Mouse (Mus musculus): Measurements from ENCODE around the gene Acer3. TPM values are rescaled to one million over a fixed set of nuclear protein-coding genes. Genes with fewer than 3 reads are reported as not detected.

Acer3 gene
- polyA plus RNA-seq, 1 experiment, result 22.0 TPM

DNA sequence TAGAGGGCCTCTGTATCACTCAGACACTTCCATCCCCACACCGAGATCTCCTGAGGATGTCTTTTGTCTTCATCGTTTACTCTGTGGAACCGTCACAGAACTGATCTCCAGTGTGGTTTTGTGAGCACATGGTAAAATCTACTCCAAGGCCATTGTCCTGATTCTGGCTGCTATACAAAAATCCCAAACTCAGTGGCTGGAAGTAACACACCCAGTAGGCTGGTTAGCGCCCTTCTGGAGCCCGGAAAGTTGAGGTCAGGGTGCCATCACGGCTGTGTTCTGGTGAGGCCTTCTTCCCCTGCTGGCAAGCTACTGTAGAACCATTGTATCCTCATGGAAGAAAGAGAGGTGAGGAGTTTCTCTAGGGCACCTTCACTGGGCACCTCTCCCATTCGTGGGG, 5.0 kb upstream of the Acer3 start:
- H3K4me1 ChIP-seq (ENCODE audit: control insufficient read depth, insufficient read depth, low read length), result peaks cover 17% of the 10 kb centered on the region
- 63% methylated on average over 7 of the region's 7 CpGs for WGBS
- no peak overlapping the region for H3K4me3 ChIP-seq (replicated peaks; ENCODE audit: extremely low read depth, low read depth, low read length)
- TF ChIP-seq CTCF (IDR thresholded peaks at IDR 0.05; ENCODE audit: insufficient read depth, low read length) (no peak), POLR2A (IDR thresholded peaks at IDR 0.05; ENCODE audit: borderline replicate concordance, extremely low read depth, low read depth, low read length) (no peak)
- no peak for DNase-seq

DNA sequence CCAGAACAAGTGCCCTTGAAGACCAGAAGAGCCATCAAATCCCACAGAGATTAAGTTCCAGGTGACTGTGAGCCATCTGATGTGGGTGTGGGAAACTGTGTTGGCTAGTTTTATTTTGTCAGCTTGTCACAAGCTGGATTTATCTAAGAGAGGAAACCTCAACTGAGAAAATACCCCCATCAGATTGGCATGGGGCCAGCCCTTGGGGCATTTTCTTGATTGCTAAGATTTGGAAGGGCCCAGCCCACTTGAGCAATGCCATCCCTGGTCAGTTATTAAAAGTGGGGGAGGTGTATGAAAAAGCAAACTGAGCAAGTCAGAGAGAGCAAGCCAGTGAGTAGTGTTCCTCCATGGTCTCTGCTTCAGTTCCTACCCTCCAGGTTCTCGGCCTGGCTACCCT, 3.2 kb upstream of the Acer3 start:
- no peak overlapping the region for H3K4me3 ChIP-seq (replicated peaks; ENCODE audit: extremely low read depth, low read depth, low read length)
- DNase-seq, result no peak
- WGBS, result 47% methylated on average over 1 of the region's 1 CpGs
- TF ChIP-seq POLR2A (IDR thresholded peaks at IDR 0.05; ENCODE audit: borderline replicate concordance, extremely low read depth, low read depth, low read length) (no peak), CTCF (IDR thresholded peaks at IDR 0.05; ENCODE audit: insufficient read depth, low read length) (no peak)
- H3K4me1 ChIP-seq (ENCODE audit: control insufficient read depth, insufficient read depth, low read length), result peaks cover 8% of the 10 kb centered on the region

DNA sequence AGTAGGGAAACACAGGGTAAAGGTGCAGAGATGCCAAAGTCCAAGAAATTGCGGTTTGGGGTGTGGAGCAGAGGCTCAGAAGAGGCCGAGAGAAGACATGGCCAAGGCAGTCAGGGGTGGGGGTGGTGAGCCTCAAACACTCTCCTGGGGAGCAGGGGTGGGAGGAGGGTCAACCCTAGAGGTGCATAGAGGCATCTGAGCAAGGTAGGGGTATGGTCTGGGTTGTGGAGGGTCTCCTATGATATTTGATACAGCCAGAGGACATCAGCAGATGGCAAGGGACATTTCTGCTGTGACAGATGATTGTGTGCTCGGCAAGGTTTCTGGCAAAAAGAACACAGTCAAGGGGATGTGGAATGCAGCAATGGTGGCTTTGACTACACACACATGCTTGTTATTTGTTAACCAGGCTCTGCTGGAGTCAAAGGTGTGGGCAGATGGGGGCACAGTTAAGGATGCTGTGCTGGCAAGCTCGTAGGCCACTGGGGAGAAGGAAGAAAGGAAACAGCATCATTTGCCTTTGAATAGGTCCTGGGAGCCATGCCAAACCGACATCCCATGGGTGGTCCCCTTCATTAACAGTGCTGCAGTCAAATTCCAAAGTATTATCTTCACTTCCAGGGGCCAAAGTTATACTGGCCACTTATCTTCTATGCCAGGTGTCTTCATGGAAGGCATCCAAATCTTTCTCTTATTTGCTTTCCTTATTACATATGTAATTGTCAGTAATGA, 2.4 kb upstream of the Acer3 start:
- TF ChIP-seq POLR2A (IDR thresholded peaks at IDR 0.05; ENCODE audit: borderline replicate concordance, extremely low read depth, low read depth, low read length), result no peak
- no peak for TF ChIP-seq CTCF (IDR thresholded peaks at IDR 0.05; ENCODE audit: insufficient read depth, low read length)
- WGBS, result 53% methylated on average over 5 of the region's 5 CpGs
- no peak for DNase-seq

DNA sequence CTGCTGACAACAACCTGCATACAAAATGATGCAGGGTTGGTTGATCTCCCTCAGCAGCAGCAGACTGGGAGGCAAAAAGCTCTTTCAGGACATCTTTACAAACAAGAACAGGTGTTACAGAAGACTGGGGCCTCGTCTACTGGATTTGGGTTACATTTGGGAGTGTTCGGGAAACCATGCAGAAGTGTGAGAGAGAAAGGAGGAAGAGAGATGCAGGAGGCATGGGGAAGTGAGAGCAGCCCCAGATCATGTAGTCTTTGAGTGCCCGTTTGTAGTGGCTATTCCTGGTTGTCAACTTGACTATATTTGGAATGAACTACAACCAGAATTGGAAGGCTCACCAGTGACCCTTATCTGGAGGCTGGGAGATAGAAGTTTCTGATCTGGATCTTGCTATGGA, 1.4 kb upstream of the Acer3 start:
- Histone ChIP-seq H3K4me3 (replicated peaks; ENCODE audit: extremely low read depth, low read depth, low read length) (no peak overlapping the region), H3K4me1 (ENCODE audit: control insufficient read depth, insufficient read depth, low read length) (peaks cover 8% of the 10 kb centered on the region)
- 65% methylated on average over 3 of the region's 3 CpGs for WGBS
- TF ChIP-seq POLR2A (IDR thresholded peaks at IDR 0.05; ENCODE audit: borderline replicate concordance, extremely low read depth, low read depth, low read length) (no peak), CTCF (IDR thresholded peaks at IDR 0.05; ENCODE audit: insufficient read depth, low read length) (no peak)
- DNase-seq, result no peak

More for the DNA sequence above, 2.4 kb upstream of the Acer3 start:
- peaks cover 8% of the 10 kb centered on the region for H3K4me1 ChIP-seq (ENCODE audit: control insufficient read depth, insufficient read depth, low read length)
- no peak overlapping the region for H3K4me3 ChIP-seq (replicated peaks; ENCODE audit: extremely low read depth, low read depth, low read length)

DNA sequence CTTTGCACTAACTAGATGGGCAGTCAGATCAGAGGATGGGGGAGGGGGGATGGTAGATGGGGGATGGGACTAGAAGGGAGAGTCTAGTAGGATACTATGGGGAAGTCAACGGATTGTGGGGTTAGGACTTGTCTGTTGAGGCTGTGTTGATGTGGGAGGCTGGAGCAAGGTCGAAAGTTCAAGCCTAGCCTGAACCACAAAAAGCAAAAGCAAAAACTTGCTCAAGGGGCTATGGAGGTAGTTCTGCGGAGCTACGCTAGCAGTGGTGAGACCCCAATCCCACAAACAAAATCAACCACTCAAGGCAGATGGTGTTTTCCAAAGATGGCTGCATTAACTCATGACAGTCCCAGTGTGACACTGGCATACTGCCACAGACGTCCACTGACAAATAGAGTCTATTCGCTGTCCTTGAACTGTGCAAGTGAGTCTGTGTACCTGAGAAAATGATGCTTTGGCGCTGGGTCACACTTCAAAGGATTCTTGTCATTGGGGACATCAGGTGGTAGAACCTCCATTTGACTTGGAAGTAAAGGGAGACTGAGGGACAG, 927 bp downstream of the Acer3 start:
- no peak for DNase-seq
- Histone ChIP-seq H3K4me1 (ENCODE audit: control insufficient read depth, insufficient read depth, low read length) (peaks cover 5% of the 10 kb centered on the region; the same call in 1 of the 2 replicates), H3K4me3 (replicated peaks; ENCODE audit: extremely low read depth, low read depth, low read length) (no peak overlapping the region)
- TF ChIP-seq POLR2A (IDR thresholded peaks at IDR 0.05; ENCODE audit: borderline replicate concordance, extremely low read depth, low read depth, low read length) (no peak), CTCF (IDR thresholded peaks at IDR 0.05; ENCODE audit: insufficient read depth, low read length) (no peak)
- WGBS, result 88% methylated on average over 7 of the region's 7 CpGs

DNA sequence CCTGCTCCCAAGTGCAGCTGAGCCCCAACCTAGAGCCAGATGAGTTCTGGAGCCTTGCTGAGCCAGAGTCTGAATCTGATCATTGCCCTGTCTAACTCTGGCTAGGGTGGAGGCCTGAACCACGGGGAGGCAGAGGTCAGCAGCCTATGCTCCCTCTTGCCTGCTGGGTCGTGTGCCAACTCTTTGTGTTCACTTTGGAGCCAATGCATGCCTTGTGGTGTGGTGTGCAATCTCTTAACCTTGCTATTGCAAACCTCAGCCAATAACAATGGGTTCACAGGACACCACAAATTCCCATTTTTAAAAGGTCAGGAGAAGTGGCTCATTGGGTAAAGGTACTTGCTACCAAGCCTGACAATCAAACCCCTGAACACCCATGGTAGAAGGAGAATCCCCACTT, 4.4 kb downstream of the Acer3 start:
- H3K4me1 ChIP-seq (ENCODE audit: control insufficient read depth, insufficient read depth, low read length), result no peaks in the 10 kb centered on the region
- no peak for DNase-seq
- H3K4me3 ChIP-seq (replicated peaks; ENCODE audit: extremely low read depth, low read depth, low read length), result no peak overlapping the region
- 23% methylated on average over 2 of the region's 2 CpGs for WGBS
- TF ChIP-seq POLR2A (IDR thresholded peaks at IDR 0.05; ENCODE audit: borderline replicate concordance, extremely low read depth, low read depth, low read length), result no peak
- no peak for TF ChIP-seq CTCF (IDR thresholded peaks at IDR 0.05; ENCODE audit: insufficient read depth, low read length)

DNA sequence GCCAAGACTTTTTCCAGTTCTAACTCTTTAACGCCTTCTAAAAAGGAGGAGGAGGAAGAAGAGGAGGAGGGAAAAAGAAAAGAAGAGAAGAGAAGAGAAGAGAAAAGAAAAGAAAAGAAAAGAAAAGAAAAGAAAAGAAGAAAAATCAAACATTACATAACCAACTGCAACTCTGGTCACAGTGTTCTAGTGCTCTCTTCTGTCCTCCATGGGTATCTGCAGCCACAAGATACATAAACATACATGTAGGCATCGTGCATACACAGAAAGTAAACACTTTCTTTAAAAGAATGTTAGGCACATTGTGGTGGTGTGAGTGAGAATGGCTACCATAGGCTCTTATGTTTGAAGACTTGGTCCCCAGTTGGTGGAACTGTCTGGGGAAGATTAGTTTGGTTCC, 5.9 kb downstream of the Acer3 start:
- no peak for DNase-seq
- WGBS, result 64% methylated on average over 2 of the region's 2 CpGs
- no peak for TF ChIP-seq CTCF (IDR thresholded peaks at IDR 0.05; ENCODE audit: insufficient read depth, low read length)
- TF ChIP-seq POLR2A (IDR thresholded peaks at IDR 0.05; ENCODE audit: borderline replicate concordance, extremely low read depth, low read depth, low read length), result no peak
- Histone ChIP-seq H3K4me3 (replicated peaks; ENCODE audit: extremely low read depth, low read depth, low read length) (no peak overlapping the region), H3K4me1 (ENCODE audit: control insufficient read depth, insufficient read depth, low read length) (no peaks in the 10 kb centered on the region)

DNA sequence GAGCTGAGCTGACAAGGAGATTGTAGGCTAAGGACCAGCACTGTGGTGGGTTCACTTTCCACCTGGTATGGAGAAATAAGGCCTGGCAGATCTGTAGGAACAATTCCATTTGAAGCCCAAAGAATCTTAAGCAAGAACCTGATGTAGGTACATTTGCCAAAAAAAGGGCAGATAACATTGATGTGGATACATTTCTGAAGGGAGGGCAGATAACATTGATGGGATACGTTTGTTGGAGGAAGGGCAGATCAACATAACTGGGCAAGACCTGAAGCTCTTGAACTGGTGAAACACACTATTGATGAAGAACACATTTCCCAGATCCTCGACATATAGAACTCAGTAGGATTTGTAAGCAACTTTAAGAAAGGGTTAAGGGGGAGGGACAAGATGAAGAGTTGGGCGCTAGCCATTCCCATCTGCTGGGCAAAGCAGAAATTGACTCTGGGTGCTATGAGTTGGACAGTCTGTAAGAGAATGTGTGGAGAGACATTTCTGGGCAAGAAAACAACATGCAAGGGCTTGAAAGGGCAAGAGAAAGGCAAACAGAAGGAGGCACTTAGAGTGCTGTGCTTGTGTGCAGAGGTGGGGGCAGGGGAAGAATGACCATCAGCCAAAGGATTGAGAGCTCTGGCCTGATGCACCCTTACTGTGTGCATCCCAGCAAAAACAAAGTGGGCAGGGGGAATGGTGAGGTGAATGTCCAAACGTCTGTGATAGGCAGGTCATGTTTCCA, 8.7 kb downstream of the Acer3 start:
- Histone ChIP-seq H3K4me3 (replicated peaks; ENCODE audit: extremely low read depth, low read depth, low read length) (no peak overlapping the region), H3K4me1 (ENCODE audit: control insufficient read depth, insufficient read depth, low read length) (peaks cover 7% of the 10 kb centered on the region)
- DNase-seq, result no peak
- TF ChIP-seq CTCF (IDR thresholded peaks at IDR 0.05; ENCODE audit: insufficient read depth, low read length) (no peak), POLR2A (IDR thresholded peaks at IDR 0.05; ENCODE audit: borderline replicate concordance, extremely low read depth, low read depth, low read length) (no peak)
- 49% methylated on average over 4 of the region's 4 CpGs for WGBS

DNA sequence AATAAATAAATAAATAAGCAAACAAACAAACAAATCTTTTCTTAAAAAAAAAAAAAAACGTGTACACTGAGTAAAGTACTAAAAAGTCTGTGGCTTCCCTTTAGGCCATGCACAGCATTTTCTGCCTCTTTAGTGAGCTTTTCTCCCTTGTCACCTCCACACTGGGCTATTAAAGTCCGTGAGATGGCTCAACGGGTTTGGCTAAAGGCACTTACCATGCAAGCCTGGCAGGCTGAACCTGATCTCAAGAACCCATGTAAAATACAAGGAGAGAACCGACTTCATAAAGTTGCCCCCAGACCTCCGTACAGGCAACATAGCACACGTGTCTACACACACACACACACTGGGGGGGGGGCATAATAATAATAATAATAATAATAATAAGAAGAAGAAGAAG, 10.7 kb downstream of the Acer3 start:
- H3K4me1 ChIP-seq (ENCODE audit: control insufficient read depth, insufficient read depth, low read length), result peaks cover 12% of the 10 kb centered on the region
- WGBS, result 65% methylated on average over 6 of the region's 6 CpGs
- no peak for DNase-seq
- TF ChIP-seq CTCF (IDR thresholded peaks at IDR 0.05; ENCODE audit: insufficient read depth, low read length) (no peak), POLR2A (IDR thresholded peaks at IDR 0.05; ENCODE audit: borderline replicate concordance, extremely low read depth, low read depth, low read length) (no peak)
- no peak overlapping the region for H3K4me3 ChIP-seq (replicated peaks; ENCODE audit: extremely low read depth, low read depth, low read length)
